Mouse (Mus musculus) layer of hippocampus, adult 11-12 months (tissue): ENCODE results near the gene Art4.

ENCODE experiments used
- DNase-seq: peaks from one replicate; pipeline ENCODE4 v3.0.0; 2022; ENCODE audit warnings: low spot score

Gene Art4

GRCm38 (mm10) chr6:136866150-136866549 is 8.6 kb upstream of the Art4 start:
- no peak for DNase-seq

GRCm38 (mm10) chr6:136865360-136865759 is 7.8 kb upstream of the Art4 start:
- no peak for DNase-seq

GRCm38 (mm10) chr6:136861020-136861419 is 3.5 kb upstream of the Art4 start:
- DNase-seq: peak; percentile 49

GRCm38 (mm10) chr6:136858420-136858819 is 887 bp upstream of the Art4 start:
- no peak for DNase-seq

- no peak for DNase-seq
Observed at GRCm38 (mm10) chr6:136857873-136858260, 334 bp upstream of the Art4 start.

- DNase-seq: no peak
Observed at GRCm38 (mm10) chr6:136856071-136856636, 1.4 kb downstream of the Art4 start.

- no peak for DNase-seq
Observed at GRCm38 (mm10) chr6:136855183-136855582, 2.4 kb downstream of the Art4 start.

- no peak for DNase-seq
Observed at GRCm38 (mm10) chr6:136854361-136854781, 3.2 kb downstream of the Art4 start.

- no peak for DNase-seq
Observed at GRCm38 (mm10) chr6:136852762-136853161, 4.8 kb downstream of the Art4 start.

GRCm38 (mm10) chr6:136852348-136852747 is 5.2 kb downstream of the Art4 start:
- no peak for DNase-seq

- no peak for DNase-seq
Observed at GRCm38 (mm10) chr6:136850267-136850666, 7.3 kb downstream of the Art4 start.

GRCm38 (mm10) chr6:136848971-136849370 is 8.6 kb downstream of the Art4 start:
- no peak for DNase-seq

GRCm38 (mm10) chr6:136848399-136848798 is 9.1 kb downstream of the Art4 start:
- no peak for DNase-seq

GRCm38 (mm10) chr6:136847790-136848189 is 9.7 kb downstream of the Art4 start:
- peak; percentile 71 for DNase-seq

GRCm38 (mm10) chr6:136847267-136847666 is 10.3 kb downstream of the Art4 start:
- no peak for DNase-seq

- DNase-seq: no peak
Observed at GRCm38 (mm10) chr6:136845706-136846480, 11.6 kb downstream of the Art4 start.

GRCm38 (mm10) chr6:136844903-136845302 is 12.6 kb downstream of the Art4 start:
- no peak for DNase-seq

- no peak for DNase-seq
Observed at GRCm38 (mm10) chr6:136837323-136837722, 20.2 kb downstream of the Art4 start.

- no peak for DNase-seq
Observed at GRCm38 (mm10) chr6:136835352-136835751, 22.2 kb downstream of the Art4 start, which contains the start of gene Smco3. Gene Smco3, minus strand, starts transcription at chr6:136835452.

- DNase-seq: no peak
Observed at GRCm38 (mm10) chr6:136831712-136832111, 25.8 kb downstream of the Art4 start.

GRCm38 (mm10) chr6:136828681-136829080 is 28.9 kb downstream of the Art4 start:
- no peak for DNase-seq

- DNase-seq: peak; percentile 97
Observed at GRCm38 (mm10) chr6:136827881-136828561, 29.5 kb downstream of the Art4 start, which contains the start of gene Wbp11. Gene Wbp11, minus strand, starts transcription at chr6:136828233.

GRCm38 (mm10) chr6:136827516-136827880 is 30.0 kb downstream of the Art4 start, which contains the start of gene BC049715:
Gene BC049715, plus strand, starts transcription at chr6:136827626.
- no peak for DNase-seq
